Mouse (Mus musculus) G1E (cell line): ENCODE measurements at regions not wholly inside any gene's neighbourhood (a gene's known extent, or its start where the extent isn't known, plus 50 kb on each side); places are given as distances from the start of the nearest gene placed in this dataset.

Experiments used
- ATAC-seq: 2 replicates; pipeline ENCODE4 v1.8.0; 2016; ENCODE audit warnings: mild to moderate bottlenecking; ENCODE audit not compliant: insufficient number of reproducible peaks, poor library complexity, low FRiP score, severe bottlenecking; ENCODE audit errors: extremely low read depth
- DNase-seq: peaks from one replicate; pipeline ENCODE4 v3.0.0; 2012; ENCODE audit warnings: low spot score
- H3K27me3 ChIP-seq: 2 replicates; pipeline ENCODE4 v1.6.1; 2012; ENCODE audit warnings: mild to moderate bottlenecking, low read length, inconsistent platforms; ENCODE audit not compliant: insufficient read depth
- H3K36me3 ChIP-seq: replicated peaks from 2 replicates; pipeline ENCODE3; 2012; ENCODE audit warnings: mild to moderate bottlenecking, inconsistent platforms
- H3K4me1 ChIP-seq: 2 replicates; pipeline ENCODE4 v1.6.1; 2012; ENCODE audit warnings: low read depth, low read length, inconsistent platforms, mixed read lengths; ENCODE audit not compliant: insufficient read depth
- H3K4me3 ChIP-seq: 2 replicates; pipeline ENCODE4 v1.5.1; 2012; ENCODE audit warnings: low read depth, mild to moderate bottlenecking, inconsistent platforms, low read length, moderate library complexity, mixed read lengths
- H3K9me3 ChIP-seq: replicated peaks from 2 replicates; pipeline ENCODE4 v1.6.1; 2012; ENCODE audit warnings: inconsistent platforms
- CTCF ChIP-seq: IDR thresholded peaks from 2 replicates; pipeline ENCODE4 v1.5.1; 2012; ENCODE audit warnings: low read depth, low read length, inconsistent platforms, mixed read lengths
- GATA1 ChIP-seq: IDR thresholded peaks from 2 replicates; pipeline ENCODE4 v1.6.1; 2012; ENCODE audit warnings: borderline replicate concordance, low read length, inconsistent platforms, mixed read lengths
- GATA2 ChIP-seq: IDR thresholded peaks from 2 replicates; pipeline ENCODE4 v1.6.1; 2012; ENCODE audit warnings: low read depth, low read length, inconsistent platforms, borderline replicate concordance
- POLR2AphosphoS5 ChIP-seq: IDR thresholded peaks from 2 replicates; pipeline ENCODE4 v1.6.1; 2012; ENCODE audit warnings: low read depth, low read length, inconsistent platforms; ENCODE audit not compliant: insufficient replicate concordance
- TAL1 ChIP-seq: conservative IDR thresholded peaks from 2 replicates; pipeline ENCODE4 v1.6.1; 2012; ENCODE audit warnings: low read depth, low read length, inconsistent platforms, mixed read lengths

DNA sequence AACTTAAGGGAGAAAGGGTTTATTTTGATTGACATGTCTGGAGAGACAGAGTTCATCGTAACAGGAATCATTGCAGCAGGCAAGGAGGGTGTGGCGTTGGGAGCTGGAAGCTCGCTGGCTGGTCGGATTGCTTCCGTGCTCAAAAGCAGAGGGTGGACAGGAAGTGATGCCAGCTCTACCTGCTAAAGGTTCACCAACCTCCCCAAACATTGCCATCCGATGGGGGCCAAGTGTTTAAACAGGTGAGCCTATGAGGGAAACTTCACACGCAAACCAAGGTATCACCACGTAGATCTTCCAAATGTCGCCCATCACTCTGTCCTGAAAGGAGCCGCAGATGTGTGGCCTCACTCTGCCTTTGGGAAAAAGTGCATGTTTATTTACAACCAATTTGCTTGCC, 162.3 kb upstream of the 3110018I06Rik start:
- H3K36me3 ChIP-seq: no peaks in the 10 kb centered on the region
- H3K9me3 ChIP-seq: peaks cover 68% of the 10 kb centered on the region
- ATAC-seq (no peak), DNase-seq (no peak)
- TF ChIP-seq CTCF (no peak), POLR2AphosphoS5 (no peak), GATA1 (no peak), GATA2 (no peak), TAL1 (no peak)
- H3K4me3 ChIP-seq: no peak overlapping the region
- H3K4me1 ChIP-seq: no peaks in the 10 kb centered on the region
- no peaks in the 10 kb centered on the region for H3K27me3 ChIP-seq

DNA sequence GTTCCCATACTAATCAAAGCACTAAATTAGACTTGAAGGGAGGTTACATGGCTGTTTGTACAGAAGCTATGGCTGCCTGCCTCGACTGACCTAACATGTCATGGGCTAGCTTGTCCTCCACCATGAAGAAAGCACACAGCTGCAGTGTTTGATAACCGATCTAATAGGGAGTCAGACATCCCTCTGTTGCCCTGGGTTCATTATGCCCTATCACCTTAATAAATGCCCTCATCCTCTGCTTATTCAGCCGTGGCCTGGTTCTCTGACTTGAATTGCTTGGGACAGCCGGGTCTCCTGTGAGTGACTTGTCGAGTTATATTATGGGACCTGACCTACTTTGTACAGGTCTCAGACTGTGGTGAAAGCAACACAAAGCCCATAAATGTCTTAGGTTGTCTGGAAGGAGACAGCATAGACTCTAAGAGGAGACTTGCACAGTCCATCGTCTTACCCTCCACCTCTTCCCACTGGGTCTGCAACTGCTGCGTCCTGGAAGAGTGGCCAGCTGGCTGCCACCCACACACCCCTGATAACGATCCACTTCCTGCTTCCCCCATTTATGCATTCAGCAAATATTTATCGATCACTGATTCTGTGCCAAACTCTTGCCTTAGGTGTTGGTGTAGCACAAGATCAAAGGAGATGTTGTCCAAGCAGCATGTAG, 161.2 kb upstream of the 3110018I06Rik start:
- no peak overlapping the region for H3K4me3 ChIP-seq
- peaks cover 68% of the 10 kb centered on the region for H3K9me3 ChIP-seq
- H3K4me1 ChIP-seq: no peaks in the 10 kb centered on the region
- DNase-seq (no peak), ATAC-seq (no peak)
- TF ChIP-seq TAL1: no peak
- no peak for TF ChIP-seq POLR2AphosphoS5
- no peak for TF ChIP-seq GATA2
- TF ChIP-seq CTCF: no peak
- no peak for TF ChIP-seq GATA1
- no peaks in the 10 kb centered on the region for H3K36me3 ChIP-seq
- H3K27me3 ChIP-seq: no peaks in the 10 kb centered on the region

DNA sequence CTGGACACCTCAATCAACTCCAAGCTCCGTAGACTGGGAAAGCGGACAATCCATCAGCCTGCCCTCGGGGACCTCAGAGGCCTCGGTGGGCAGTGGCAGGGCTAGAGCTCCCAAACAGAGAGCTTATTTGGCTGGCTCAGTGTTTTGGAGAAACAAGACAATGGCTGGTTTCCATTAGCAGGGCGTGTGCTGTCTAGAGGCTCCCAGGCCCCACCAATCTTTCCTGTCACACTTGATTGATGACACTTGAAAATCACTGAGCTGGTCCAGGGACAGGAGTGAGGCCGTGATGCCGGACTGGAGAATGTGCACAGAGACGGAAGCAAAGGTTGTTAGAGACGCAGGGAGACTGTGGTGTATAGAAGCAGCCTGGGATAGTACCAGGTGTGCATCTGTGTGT, 159.4 kb upstream of the 3110018I06Rik start:
- no peaks in the 10 kb centered on the region for H3K27me3 ChIP-seq
- no peak for TF ChIP-seq CTCF
- TF ChIP-seq TAL1: no peak
- no peak for TF ChIP-seq GATA1
- TF ChIP-seq GATA2: no peak
- DNase-seq: no peak
- no peaks in the 10 kb centered on the region for H3K4me1 ChIP-seq
- H3K4me3 ChIP-seq: no peak overlapping the region
- no peak for ATAC-seq
- no peaks in the 10 kb centered on the region for H3K36me3 ChIP-seq
- peaks cover 71% of the 10 kb centered on the region for H3K9me3 ChIP-seq

DNA sequence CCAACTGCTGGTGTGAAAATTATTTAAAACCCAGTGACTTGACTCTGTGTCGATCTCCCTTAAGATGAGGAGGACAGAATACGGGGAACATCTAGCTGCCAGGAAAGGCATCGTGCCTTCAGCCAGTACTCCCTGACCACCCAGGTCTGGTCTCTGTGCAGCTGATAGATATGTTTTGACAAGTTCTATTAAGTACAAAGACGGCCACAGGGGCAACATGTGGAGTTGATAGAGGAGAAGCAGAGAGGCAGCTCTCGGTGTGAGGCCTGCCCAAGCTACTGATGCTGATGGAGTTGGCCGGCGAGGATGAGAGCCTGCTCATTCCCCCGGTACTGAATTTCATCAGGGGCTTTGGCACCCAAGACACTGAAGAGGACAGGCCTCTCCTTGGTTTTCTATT, 154.1 kb upstream of the 3110018I06Rik start:
- H3K36me3 ChIP-seq: no peaks in the 10 kb centered on the region
- no peaks in the 10 kb centered on the region for H3K27me3 ChIP-seq
- DNase-seq: no peak
- H3K4me1 ChIP-seq: no peaks in the 10 kb centered on the region
- ATAC-seq: no peak
- no peak overlapping the region for H3K4me3 ChIP-seq
- peaks cover 81% of the 10 kb centered on the region for H3K9me3 ChIP-seq
- TF ChIP-seq TAL1 (no peak), GATA2 (no peak), POLR2AphosphoS5 (no peak), GATA1 (no peak), CTCF (no peak)

DNA sequence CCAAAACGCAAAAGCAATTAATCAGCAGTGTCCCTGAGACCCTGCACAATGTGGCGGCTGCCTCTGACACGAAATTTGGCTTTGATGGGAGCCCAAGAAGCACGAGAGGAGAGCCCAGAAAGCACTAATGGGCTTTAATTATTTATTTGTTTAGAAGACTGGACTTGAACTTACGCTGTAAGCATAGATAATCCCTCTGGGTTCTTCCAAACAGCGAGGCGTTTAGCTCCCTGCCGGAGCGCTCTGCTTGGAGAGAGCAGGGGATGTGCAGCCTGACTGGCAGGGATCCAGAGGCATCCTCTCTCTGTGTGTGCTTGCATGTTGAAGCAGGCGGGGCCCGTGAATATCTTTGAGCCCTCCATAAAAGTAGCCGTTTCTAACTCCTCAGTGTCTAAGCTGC, 153.3 kb upstream of the 3110018I06Rik start:
- Histone ChIP-seq H3K9me3 (peaks cover 80% of the 10 kb centered on the region), H3K36me3 (no peaks in the 10 kb centered on the region), H3K4me1 (no peaks in the 10 kb centered on the region), H3K27me3 (no peaks in the 10 kb centered on the region), H3K4me3 (no peak overlapping the region)
- DNase-seq (no peak), ATAC-seq (no peak)
- no peak for TF ChIP-seq TAL1
- TF ChIP-seq GATA2: no peak
- TF ChIP-seq GATA1: no peak
- no peak for TF ChIP-seq POLR2AphosphoS5
- no peak for TF ChIP-seq CTCF

DNA sequence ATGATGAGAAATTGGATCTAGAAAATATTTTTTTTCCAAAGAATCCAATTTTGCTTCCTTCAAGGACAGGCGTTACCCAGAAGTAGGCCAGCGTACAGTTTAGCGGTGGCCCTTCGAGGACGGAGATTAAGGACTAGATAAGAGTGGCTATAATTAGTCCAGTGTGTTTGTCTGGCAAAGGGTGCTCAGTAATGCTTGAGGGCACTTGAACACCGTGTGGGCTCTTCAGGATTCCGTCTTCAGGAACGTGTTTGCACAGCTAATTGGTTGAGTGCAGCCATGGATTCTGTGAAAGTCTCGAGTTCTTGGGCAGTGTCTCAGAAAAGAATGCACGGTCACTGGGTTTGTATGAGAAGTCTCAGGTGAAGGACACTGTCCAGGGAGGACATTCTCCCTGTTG, 149.7 kb upstream of the 3110018I06Rik start:
- no peak for ATAC-seq
- no peak for TF ChIP-seq POLR2AphosphoS5
- no peak for TF ChIP-seq CTCF
- TF ChIP-seq GATA2: no peak
- no peak for TF ChIP-seq TAL1
- no peak for TF ChIP-seq GATA1
- Histone ChIP-seq H3K27me3 (no peaks in the 10 kb centered on the region), H3K4me3 (no peak overlapping the region), H3K9me3 (peaks cover 78% of the 10 kb centered on the region), H3K4me1 (no peaks in the 10 kb centered on the region), H3K36me3 (no peaks in the 10 kb centered on the region)
- no peak for DNase-seq

DNA sequence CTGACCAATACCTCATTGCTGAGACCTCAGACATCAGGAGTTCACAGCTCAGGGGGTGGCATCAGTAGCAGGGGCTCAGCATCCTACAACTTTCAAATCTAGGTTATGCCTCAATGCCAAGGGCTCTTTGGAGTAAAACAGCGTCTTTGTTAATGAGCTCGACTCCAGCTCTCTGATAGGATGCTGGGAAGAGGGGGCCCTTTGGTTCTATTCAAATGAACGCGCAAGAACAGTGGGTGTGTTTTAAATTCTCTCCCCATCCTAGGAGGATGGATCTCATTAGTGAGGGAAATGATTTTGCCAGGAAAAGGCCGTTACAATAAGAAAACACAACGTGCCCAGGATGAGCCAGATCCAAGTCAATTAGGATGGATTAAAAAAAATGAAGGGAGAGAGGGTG, 132.2 kb upstream of the 3110018I06Rik start:
- H3K27me3 ChIP-seq: no peaks in the 10 kb centered on the region
- H3K4me3 ChIP-seq: no peak overlapping the region
- H3K36me3 ChIP-seq: no peaks in the 10 kb centered on the region
- H3K9me3 ChIP-seq: peaks cover 75% of the 10 kb centered on the region
- no peaks in the 10 kb centered on the region for H3K4me1 ChIP-seq
- DNase-seq (no peak), ATAC-seq (no peak)
- TF ChIP-seq CTCF (no peak), POLR2AphosphoS5 (no peak), GATA2 (no peak), GATA1 (no peak), TAL1 (no peak)
